Mouse (Mus musculus): Measurements from ENCODE around the gene Wrap73.

Gene Wrap73

DNA sequence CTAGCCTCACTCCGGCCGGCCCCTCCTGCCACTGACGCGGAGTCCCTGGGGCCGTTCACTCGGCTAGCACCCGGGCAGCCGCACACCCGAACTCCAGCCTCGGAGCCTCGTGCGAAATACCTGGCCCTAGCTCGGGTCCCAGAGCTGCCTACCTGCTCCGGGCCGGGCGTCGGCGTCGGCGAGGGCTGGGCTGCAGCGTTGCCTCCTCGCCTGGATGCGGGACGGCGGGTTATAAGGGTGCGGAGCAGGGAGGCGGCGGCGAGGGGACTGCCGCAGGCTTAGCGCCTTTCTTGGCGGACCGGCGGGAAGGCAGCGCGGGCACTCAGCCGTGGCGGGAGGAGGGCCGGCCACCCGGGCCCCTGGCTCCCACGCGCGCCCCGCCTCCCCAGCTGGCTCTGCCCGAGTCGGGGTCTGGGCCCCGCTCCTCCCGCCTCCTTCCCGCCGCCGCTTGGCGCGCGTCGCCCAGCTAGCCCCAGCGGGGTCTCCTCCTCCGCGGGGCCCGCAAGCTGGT lies 2.4 kb upstream of the Wrap73 start:
- no peak for DNase-seq (ENCODE audit: low spot score in 2 of 2)

DNA sequence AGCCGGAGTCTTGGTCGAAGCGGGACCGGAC lies 2.2 kb upstream of the Wrap73 start, which contains the start of gene Trp73:
Trp73 (minus strand) TSS at position 27 of the 31 bp plus-strand sequence.
- DNase-seq (ENCODE audit: low spot score in 2 of 2) = no peak

DNA sequence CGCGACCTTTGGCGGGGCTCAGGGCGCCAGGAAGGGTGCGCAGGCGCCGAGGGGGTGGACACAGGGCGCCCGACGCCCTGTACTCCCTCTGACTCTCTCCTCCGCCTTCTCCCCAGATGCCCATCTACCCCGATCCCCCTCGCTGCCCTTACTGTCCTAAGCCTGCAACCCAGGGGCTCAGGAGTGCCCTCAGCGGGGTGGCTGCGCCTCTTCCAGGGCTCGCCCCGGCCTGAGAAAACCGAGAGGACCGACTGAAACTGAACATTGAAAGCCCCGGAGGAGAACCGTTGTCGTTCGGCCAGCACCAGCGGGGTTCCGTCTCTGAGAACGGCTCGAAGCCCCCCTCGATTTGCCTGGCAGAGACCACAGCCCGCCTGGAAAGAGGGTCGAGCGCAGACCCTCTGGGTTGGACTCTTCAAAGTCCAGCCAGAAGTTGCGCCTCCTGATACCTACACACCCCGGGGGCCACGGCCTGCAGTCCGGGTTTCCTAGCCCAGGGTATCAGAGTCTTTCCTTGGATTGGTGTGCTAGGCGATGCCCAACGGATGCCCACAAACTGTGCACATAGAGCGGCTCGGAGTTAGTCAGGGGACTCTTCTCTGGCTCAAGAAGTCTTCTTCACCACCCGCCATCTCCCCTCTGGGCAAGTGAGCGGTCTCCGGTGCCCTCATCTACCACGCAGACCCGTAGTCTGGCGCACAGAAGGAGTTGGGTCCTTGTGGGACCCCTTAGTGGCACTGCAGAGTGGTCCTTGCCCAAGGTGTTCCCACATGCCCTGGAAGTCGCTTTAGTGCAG lies 1.8 kb upstream of the Wrap73 start:
- DNase-seq (ENCODE audit: low spot score in 2 of 2) = no peak

DNA sequence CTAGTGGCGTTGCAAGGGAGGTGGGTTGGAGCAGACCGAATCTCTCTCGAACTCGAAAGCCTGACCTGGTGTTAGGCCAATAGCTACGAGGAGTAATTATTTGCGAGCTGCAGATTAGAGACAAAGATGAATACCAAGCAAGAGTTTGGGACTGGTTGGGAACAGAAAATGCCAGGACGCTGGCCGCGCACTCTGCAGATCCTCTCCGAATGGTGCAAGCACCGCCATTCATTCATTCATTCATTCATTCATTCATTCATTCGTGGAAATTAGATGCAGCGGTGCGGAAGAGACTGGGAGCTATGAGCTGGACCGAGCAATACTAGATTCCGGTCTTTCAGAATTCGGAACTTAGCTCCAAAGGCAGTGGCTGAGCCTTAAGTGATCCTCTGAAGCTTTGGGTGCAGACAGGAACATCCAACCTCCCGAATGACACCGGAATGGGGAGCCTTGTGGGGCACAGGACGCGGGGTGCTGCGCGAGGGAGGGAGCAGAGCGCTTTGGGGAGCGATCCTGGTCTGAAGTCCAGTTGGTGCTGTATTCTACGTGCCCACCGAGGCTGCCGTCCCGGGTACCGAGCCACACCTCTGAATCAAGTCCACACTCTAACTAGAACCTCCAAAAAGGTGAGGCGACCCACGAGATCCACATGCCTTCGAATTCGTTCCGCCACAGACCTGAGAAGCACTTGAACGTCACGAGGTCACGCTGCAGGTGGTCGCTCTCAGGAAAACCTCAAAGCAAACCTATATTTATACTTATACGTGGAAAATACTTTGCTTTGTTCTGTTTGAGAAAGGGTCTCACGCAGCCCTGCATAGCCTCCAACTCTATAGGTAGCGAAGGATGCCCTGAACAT lies 934 bp upstream of the Wrap73 start:
- DNase-seq (ENCODE audit: low spot score in 2 of 2) = no peak

DNA sequence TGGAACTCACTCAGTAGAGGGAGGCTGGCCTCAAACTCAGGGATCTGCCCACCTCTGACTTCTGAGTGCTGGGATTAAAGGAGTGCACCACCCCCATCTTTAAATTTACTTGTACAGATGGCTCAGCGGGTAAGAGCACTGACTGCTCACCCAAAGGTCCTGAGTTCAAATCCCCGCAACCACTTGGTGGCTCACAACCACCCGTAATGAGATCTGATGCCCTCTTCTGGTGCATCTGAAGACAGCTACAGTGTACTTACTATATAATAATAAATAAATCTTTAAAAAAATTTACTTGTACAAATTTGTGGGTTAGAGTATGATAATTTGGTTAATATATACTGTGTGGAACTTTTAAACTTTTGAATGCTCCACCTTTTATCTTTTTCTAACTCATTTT lies 2.5 kb downstream of the Wrap73 start:
- DNase-seq (ENCODE audit: low spot score in 2 of 2) = no peak

DNA sequence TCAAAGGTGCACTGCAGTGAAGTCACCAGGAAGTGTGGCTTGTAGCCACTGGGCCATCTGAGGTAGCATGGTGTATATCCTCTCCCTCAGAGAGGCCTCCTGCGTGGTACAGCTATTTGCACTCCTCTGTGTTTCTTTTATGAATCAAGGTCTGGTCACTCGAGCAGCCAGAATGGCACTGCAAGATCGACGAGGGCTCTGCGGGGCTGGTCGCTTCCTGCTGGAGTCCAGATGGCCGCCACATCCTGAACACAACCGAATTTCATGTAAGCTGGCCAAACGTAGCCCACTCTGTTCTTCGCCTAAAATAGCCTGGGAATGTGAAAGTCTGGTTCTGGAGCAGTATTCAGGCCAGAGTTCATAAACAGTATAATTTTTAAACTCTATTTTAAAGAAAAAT lies 4.2 kb downstream of the Wrap73 start:
- DNase-seq (ENCODE audit: low spot score in 2 of 2) = no peak

DNA sequence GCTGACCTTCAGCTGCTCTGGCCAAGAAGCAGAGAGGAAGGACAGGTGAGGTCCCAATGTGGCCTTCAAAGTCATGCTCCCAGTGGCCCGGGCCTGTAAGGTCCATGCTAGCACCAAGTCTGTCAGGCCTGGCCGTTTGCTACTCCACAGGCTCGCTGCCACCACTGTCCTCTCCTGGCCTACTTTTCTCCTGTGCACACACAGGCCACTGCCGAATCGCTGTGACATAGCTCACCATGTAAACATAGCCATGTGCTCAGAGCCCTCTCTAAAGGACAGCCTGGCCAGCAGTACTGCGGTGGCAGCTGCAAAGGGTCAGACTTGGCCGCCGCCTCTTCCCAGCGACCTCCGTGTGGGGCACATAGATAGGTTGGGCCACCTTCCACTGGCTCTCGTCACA lies 11.9 kb downstream of the Wrap73 start:
- DNase-seq (ENCODE audit: low spot score in 2 of 2) = no peak

DNA sequence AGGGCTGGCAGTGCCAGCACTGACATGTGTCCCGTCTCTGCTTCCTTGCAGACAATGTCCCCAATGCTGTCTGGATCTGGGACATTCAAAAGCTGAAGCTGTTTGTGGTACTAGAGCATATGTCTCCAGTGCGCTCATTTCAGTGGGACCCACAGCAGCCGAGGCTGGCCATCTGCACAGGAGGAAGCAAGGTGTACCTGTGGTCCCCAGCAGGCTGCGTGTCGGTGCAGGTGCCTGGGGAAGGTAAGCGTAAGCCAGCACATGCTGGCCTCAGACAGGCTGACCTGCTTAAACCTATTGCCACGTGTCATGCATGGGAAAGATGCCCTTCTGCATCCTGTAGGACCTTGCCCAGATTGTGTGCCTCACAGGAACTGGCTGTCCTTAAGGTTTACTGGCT lies 13.9 kb downstream of the Wrap73 start:
- no peak for DNase-seq (ENCODE audit: low spot score in 2 of 2)

DNA sequence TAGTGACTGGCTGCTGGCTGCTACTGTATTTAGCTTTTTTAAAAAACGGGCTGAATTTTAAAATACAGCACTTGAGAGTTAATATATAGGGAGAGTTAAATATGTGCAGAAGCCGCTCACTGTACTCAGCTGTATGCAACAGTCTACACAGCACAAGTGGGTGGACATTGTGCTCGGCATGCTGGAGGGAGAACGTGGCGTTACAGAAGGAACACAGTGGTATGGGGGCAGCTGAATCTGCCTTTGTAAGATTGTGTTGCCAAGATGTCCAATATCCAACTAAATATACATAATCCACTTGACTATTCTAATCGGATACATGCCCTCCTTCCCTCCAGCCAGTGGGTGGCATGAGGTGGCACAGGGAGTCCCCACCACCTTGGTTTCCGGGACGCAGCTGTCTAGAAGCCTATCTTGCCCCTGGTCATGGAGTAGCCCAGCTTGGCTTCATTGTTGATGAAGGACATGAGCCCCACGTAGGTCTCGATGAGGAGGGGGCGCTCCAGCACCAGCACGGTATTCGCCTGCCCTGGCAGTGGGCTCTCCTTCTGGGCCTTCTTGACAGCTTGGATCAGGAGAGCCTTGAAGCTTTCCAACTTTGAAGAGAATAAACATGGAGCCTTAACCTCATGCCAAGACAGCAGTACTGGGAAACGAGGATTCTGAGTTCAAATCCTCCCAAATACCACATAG lies 15.9 kb downstream of the Wrap73 start:
- no peak for DNase-seq (ENCODE audit: low spot score in 2 of 2)

DNA sequence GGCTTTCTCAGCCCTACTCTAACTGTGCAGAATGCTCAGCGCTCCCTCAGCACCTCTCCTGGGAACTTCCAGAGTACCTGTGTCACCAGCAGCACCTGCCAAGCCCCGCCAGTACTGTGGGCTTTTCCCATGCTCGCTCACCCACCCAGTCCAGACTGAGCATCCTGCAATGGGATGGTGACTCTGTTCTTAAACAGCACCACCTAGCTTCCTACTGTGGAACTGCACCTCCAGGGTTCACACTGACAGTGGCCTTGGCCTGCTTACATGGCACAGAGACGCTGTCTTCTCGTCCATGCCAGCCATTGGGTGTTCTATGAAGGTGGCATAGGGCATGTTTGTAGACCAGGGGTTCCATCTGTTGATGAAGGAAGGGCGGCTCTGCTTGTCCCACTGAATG lies 16.8 kb downstream of the Wrap73 start:
- DNase-seq (ENCODE audit: low spot score in 2 of 2) = peak; percentile 91 to 97

DNA sequence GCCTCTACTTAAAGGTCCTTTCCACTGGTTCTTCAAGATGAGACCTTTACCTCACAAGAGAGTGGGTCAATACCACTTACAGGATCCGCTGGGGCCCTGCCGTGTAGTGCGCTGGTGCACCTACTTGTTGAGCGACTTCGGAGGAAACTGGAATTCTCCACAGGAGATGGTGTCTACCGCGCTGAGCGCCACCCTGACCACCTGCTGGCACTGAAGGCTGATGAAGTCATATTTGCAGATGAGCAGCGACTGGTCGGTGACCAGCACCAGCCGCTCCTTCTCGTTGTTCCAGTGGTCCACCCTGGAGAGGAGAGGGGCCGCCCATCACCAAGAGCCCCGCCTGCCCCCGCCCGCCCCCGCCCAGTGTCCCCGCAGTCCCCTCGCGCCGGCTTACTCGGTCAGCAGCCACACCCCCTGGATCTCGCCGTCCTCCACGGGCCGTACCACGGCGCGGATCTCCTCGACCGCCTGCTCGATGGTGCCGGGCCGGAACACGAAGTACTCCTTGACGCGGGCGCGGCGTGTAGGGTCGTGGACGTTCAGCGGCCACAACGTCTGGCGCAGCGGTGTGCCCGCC lies 17.9 kb downstream of the Wrap73 start:
- no peak for DNase-seq (ENCODE audit: low spot score in 2 of 2)

DNA sequence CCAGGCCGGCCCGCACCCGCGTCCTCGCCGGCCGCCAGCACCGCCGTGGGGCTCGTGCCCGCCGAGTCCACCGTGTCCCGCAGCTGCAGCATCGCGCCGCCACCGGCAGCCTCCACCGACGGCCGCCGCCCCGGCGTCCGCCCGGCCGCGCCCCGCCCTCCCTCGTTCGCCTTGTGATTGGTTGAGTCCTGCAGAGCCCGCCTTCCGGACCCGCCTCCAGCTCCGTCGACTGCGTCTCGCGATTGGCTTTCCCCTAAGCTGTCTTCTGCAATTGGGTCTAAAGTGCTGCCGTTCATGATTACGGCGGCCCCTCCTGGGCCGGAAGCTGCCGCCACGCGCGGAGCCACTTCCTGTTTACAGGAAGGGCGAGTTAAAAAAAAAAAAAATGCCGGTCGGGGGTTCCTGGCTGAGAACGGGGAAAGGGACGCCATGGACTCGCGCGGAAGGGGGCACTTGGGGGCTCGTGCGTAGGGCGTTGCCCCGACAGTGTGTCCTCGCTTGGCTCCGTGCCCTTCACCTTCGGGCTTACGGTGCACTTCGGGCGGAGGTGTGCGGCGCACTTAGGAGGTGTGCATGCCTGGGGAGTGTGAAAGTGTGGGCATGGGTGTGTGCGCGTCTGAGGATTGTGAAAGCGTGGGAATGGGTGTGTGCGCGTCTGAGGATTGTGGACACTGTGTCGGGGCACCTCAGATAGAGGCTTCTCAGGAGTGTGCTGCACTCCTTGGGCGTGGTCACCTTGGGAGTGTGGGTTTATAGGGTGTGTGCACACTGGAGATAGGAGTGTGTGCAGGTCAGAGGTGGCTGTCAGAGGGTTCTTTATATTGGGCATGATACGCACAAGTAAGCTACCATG lies 18.6 kb downstream of the Wrap73 start, which contains the start of gene Tprgl:
Tprgl (minus strand) TSS at position 129 of the 853 bp plus-strand sequence.
- DNase-seq (ENCODE audit: low spot score in 2 of 2) = peak; percentile 98 to 99

DNA sequence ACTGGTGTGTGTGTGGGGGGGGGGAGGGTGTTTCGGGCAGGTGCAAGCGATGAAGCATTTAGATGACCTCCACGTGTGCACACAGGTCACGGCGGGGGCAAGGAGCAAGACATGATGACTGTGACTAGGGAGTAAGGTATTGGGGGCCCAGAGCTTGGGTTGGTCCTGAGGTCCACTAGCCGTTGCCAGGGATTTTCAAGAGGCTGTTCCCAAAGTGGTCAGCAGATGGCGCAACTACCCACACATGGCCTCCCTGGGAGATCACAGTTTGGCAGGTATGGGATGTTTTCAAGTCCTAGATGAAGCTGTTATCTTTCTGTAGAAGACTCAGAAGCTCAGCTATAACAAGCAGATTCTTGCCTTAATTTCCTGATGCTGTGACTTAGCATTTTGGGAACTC lies 21.1 kb downstream of the Wrap73 start:
- peak; percentile 79 to 94 for DNase-seq (ENCODE audit: low spot score in 2 of 2)

DNA sequence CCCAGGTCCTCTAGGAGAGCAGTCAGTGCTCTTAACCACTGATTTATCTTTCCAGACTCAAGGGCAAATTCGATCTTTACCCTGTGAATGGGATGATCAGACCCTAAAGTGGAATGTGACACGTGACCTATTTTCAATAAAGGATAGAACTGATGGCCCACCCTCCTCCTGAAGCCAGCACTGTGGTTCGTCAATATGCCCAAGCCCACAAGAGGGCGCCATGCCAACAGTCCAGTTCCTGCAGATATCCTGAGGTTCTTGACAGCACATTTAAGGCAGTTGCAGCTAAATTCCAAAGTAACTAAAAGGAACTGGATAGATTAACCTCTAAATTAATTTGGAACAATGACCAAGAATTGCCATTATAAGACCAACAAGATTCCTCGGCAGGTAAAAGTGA lies 24.9 kb downstream of the Wrap73 start:
- DNase-seq (ENCODE audit: low spot score in 2 of 2) = peak; percentile 66 to 85

DNA sequence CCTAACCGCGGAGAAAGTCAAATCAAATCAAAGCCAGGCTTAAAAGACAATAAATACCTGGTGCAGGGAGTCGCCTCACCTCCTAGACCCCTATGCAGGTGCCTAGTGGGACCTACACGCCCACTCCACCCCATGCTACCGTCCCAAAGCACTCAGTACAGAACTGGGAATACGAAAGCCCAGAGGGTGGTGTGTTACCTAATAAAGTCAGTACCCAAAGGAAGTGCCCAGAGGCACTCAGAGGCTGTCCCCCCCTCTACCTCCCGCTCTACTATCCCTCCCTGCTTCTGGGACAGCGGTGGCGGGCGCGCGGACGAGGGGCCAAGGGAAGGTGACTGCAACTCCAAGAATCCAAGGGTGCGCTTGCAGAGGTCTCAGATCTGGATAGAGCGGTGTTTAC lies 27.8 kb downstream of the Wrap73 start:
- no peak for DNase-seq (ENCODE audit: low spot score in 2 of 2)

DNA sequence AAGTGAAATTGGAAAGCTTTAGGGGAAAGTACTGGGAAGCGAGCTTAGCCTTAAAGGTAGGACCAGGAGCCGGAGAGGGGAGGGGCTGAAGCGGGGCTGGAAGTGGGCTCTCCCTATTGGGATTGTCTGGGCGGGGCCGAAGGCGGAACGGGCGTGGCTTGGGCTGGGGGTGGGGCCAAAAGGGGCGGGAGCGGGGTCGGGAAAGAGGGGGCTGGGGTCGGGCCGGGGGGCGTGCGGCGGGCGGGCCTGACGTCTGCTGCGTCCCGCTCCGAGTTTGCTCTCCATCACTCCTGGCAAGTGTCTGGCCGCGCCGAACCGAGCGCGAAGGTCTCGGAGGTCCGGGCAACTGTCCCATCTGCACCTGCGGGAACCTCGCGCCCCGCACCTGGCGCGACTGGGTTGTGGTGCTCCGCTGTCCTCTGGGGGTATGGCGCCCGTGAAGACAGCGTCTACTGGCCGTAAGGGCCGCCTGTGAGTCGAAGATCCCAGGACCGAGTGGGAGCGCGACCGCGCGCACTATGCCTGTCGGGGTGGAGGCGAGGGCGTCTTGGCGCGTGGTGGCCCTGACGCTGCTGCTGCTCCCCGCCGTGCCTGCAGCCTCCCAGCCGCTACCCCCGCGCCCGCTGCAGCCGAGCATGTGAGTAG lies 28.5 kb downstream of the Wrap73 start, which contains the start of gene Megf6:
Megf6 (plus strand) TSS at position 225 of the 645 bp plus-strand sequence.
- DNase-seq (ENCODE audit: low spot score in 2 of 2) = no peak

DNA sequence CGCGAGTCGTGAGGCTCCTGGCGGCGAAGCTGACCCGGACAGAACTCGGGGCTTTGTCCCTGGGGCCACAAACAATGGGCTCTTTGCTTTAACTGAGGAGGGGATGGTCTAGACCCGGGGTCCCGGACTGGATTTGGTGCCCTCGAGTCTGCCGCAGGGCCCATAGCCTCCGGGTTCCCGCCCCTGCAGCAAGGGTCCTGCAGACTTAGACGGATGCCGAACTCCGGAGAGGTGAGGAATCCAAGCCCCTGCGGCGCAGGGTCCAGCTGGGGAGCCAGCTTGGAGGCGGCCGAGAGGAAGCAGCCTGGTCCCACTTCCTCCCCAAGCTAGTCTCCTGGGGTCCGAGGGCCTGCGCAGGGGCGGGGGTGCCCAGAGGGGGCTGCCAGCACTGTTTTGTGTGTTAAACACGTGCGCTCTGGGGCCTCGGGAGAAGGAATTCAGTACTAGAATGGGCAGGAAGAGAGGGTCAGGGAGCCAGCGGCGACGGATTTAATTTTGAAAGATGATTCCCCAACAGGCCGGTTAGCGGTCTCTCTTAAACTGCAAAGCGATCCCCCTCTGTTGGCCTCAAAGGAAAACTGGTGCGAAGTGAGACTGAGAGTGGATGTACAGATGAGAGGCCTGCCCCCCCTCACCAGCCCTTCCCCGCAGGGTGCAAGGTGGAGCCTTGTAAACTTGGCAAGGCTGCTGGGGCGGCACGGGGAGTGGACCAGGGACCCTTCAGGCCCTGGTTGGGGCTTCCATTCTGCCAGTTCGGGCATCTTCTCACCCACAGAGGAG lies 29.2 kb downstream of the Wrap73 start:
- no peak for DNase-seq (ENCODE audit: low spot score in 2 of 2)

DNA sequence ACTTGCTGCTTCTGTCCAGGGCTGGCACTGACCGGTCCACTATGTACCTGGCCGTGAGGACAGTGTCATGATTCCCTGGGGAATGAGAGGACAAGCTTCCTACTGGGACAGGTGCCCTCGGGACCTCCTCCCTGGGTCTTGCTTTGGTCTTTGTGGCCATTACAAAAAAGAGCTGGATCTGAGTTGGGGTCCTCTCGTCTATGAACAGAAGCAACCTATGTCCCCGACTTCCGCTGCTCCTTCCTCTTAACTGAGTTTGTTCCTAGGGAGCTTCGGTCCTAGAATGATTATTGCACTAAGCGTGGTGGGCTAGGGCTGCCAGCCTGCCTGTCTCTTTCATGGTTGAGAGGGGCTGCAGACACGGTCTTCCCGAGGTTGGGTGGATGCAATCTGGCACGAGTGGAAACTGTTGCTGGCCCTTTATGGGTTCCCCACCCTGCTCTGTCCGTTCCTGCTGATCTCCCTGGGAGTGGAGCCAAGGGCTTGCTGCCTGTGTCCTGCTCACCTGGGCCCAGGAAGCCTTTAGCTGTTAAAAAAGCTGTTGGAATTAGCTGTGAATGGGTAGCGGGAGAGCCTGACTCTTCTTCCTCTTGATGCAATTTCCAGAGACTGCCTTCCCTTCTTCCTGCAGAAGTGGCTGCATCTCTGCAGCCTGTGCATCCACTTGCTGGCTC lies 29.9 kb downstream of the Wrap73 start:
- no peak for DNase-seq (ENCODE audit: low spot score in 2 of 2)

DNA sequence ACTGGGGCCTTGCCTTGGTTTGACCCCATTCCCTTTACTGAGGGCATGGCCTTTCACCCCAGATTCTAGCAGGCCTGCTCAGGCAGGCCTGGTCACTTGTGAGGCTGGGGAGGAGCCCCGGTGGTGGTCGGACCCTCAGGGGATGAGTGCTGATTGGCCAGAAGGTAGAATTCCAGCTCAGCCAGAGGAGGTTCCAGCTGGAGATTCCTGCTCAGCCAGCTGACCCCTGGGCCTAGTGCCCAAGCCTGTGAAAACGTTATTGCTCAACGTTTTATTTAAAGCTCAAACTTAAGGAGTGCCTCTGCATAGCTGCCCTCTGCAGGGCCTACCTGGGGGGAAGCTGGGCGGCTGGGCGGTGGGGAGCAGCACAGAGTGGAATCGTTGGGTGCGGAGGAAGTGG lies 35.1 kb downstream of the Wrap73 start:
- DNase-seq (ENCODE audit: low spot score in 2 of 2) = no peak

DNA sequence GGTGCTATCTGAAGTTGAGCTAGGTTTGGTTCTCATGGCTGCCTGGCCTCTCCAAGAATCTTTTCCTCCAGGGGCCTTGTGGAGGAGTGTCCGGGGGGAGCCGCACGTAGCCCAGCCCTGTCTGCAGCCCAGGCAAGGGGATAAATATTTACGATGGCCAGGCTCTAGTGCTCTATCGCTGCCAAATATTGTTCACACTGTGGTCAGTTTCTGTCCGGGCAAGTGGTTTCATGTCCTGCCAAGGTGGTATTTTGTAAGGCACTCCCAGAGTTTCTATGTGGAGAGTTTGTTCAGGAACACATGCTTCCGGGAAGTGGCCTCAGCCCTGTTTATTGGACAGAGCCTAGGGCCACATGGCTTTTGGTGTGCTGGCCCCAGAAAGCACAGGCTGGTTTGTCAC lies 38.8 kb downstream of the Wrap73 start:
- no peak for DNase-seq (ENCODE audit: low spot score in 2 of 2)

Data from spleen, postnatal 4 days (tissue).